Mouse (Mus musculus) myocyte (in vitro differentiated cells): Measurements from ENCODE around the gene Stip1. TPM values are rescaled to one million over a fixed set of nuclear protein-coding genes. Genes with fewer than 3 reads are reported as not detected.

ENCODE experiments used
- H3K27me3 ChIP-seq: one replicate; pipeline ENCODE4 v1.6.1; 2011; ENCODE audit not compliant: control insufficient read depth, insufficient read depth, insufficient read length
- H3K36me3 ChIP-seq: one replicate; pipeline ENCODE4 v1.6.1; 2011; ENCODE audit not compliant: control insufficient read depth, insufficient read depth
- H3K4me2 ChIP-seq: one replicate; pipeline ENCODE4 v1.6.1; 2011; ENCODE audit warnings: low read depth, control low read depth
- H3K4me3 ChIP-seq: one replicate; pipeline ENCODE4 v1.5.1; 2011; ENCODE audit warnings: mild to moderate bottlenecking, control low read depth, moderate library complexity
- H3K79me2 ChIP-seq: one replicate; pipeline ENCODE4 v1.6.1; 2011; ENCODE audit not compliant: control insufficient read depth, insufficient read depth
- H3ac ChIP-seq: one replicate; pipeline ENCODE4 v1.6.1; 2011; ENCODE audit not compliant: control insufficient read depth, insufficient read length
- CEBPB ChIP-seq: IDR thresholded peaks from 2 replicates; pipeline ENCODE4 v1.6.1; 2011; ENCODE audit warnings: mild to moderate bottlenecking, moderate library complexity; ENCODE audit not compliant: poor library complexity, insufficient read depth, severe bottlenecking
- E2F4 ChIP-seq: IDR thresholded peaks from one replicate; pipeline ENCODE4 v1.6.1; 2011; ENCODE audit warnings: mild to moderate bottlenecking, control low read depth, moderate library complexity; ENCODE audit not compliant: insufficient read depth
- MAX ChIP-seq: IDR thresholded peaks from one replicate; pipeline ENCODE4 v1.6.1; 2011; ENCODE audit warnings: low read depth, mild to moderate bottlenecking, control low read depth
- MYOD1 ChIP-seq, 3 experiments: IDR thresholded peaks; one replicate each; pipeline ENCODE4 v1.6.1; 2011; ENCODE audit warnings: control low read depth in 2 of 3, low read depth in 2 of 3, mild to moderate bottlenecking in 2 of 3, moderate library complexity in 1 of 3; ENCODE audit not compliant: insufficient read length in 2 of 3, control insufficient read depth in 1 of 3
- MYOG ChIP-seq, 3 experiments: IDR thresholded peaks; one replicate each; pipeline ENCODE4 v1.6.1; 2011; ENCODE audit warnings: control low read depth in 2 of 3, low read depth in 2 of 3, mild to moderate bottlenecking in 2 of 3; ENCODE audit not compliant: insufficient read length in 2 of 3, control insufficient read depth in 1 of 3, insufficient read depth in 1 of 3
- POLR2A ChIP-seq: IDR thresholded peaks from one replicate; pipeline ENCODE4 v1.6.1; 2011; ENCODE audit warnings: low read depth, mild to moderate bottlenecking, control low read depth, moderate library complexity; ENCODE audit not compliant: insufficient read length
- POLR2AphosphoS2 ChIP-seq: IDR thresholded peaks from one replicate; pipeline ENCODE4 v1.6.1; 2011; ENCODE audit warnings: low read depth, control low read depth; ENCODE audit not compliant: insufficient read length
- REST ChIP-seq: IDR thresholded peaks from one replicate; pipeline ENCODE4 v1.6.1; 2011; ENCODE audit warnings: mild to moderate bottlenecking, control low read depth, moderate library complexity; ENCODE audit not compliant: insufficient read depth, insufficient read length
- SRF ChIP-seq: IDR thresholded peaks from one replicate; pipeline ENCODE4 v1.6.1; 2011; ENCODE audit warnings: low read depth; ENCODE audit not compliant: control insufficient read depth, insufficient read length
- TCF12 ChIP-seq: IDR thresholded peaks from one replicate; pipeline ENCODE4 v1.6.1; 2011; ENCODE audit warnings: mild to moderate bottlenecking, control low read depth; ENCODE audit not compliant: poor library complexity, insufficient read depth, severe bottlenecking
- TCF3 ChIP-seq: IDR thresholded peaks from one replicate; pipeline ENCODE4 v1.6.1; 2011; ENCODE audit warnings: low read depth, control low read depth; ENCODE audit not compliant: insufficient read length
- USF1 ChIP-seq: IDR thresholded peaks from one replicate; pipeline ENCODE4 v1.6.1; 2011; ENCODE audit warnings: low read depth, mild to moderate bottlenecking, control low read depth, moderate library complexity
- polyA plus RNA-seq: library from polyadenylated mRNA; unstranded; fragments of >200 nt; fragmentation: generic; extraction: Trizol; gene quantifications from one replicate; pipeline ENCODE4 v1.2.1, GENCODE M21; 2012; ENCODE audit warnings: missing spikeins

The Stip1 gene
- polyA plus RNA-seq, 1 experiment, result 223 TPM

DNA sequence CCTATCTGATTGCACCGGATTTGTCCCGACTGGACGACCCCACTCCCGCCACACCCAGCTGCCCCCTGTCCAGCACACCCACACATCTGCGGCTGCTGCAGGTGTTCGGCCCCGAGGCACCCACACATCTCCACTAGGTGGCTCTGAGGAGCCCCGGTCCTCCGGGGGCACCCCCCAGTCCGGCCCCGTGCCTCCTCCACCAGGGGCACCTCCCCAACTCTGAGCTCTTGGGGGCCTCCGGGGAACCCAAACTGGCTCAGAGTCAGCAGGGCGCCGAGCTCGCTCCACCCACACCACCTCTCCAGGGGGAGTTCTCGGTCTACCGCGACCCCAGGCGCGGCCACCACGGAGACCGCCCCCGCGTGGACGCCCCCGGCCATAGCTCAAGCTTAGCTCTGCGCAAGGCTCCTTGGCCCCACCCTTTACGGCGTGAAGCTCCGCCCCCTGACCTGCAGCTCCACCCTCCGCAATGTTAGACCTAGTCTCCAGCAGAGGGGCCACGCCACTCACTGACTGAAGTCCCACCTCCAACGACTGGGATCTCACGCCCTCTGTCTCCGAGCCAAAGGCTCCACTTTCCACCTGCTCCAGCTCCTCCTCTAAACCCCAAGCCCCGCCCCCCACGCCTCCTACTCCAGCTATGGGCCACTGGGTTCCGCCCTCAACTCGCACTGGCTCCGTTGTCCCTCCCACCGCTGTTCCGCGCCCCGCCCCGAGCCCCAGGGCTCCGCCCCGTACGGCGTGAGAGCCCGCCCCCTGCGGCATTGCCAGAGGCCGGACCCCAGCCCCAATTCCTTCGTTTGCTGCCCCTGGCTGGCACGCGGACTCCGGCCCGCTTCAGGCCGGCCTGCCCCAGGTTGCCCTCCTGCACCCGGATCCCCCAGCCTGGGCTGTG, 60.0 kb downstream of the Stip1 start:
- TF ChIP-seq MYOD1 (IDR thresholded peaks at IDR 0.05; ENCODE audit: control insufficient read depth in 1 of 3, insufficient read length in 2 of 3, low read depth in 2 of 3) (peak in 2 of 3 experiments; percentile 58 to 72), POLR2AphosphoS2 (peak; percentile 85), E2F4 (no peak), TCF12 (no peak), POLR2A (peak; percentile 62), CEBPB (no peak), USF1 (no peak), TCF3 (peak; percentile 10), SRF (no peak), REST (no peak), MYOG (IDR thresholded peaks at IDR 0.05; ENCODE audit: control insufficient read depth in 1 of 3, insufficient read depth in 1 of 3, insufficient read length in 2 of 3, low read depth in 2 of 3) (peak; percentile 22 to 69 (median 46))
- peak overlapping the region; percentile 100 for H3K4me2 ChIP-seq
- peaks cover 14% of the 10 kb centered on the region for H3K36me3 ChIP-seq
- H3K4me3 ChIP-seq, result peak overlapping the region; percentile 83
- peak overlapping the region; percentile 50 for H3ac ChIP-seq
- no peaks in the 10 kb centered on the region for H3K27me3 ChIP-seq
- H3K79me2 ChIP-seq, result peaks cover 46% of the 10 kb centered on the region

- Histone ChIP-seq H3K4me2 (peak overlapping the region; percentile 100), H3ac (peak overlapping the region; percentile 50), H3K36me3 (peaks cover 11% of the 10 kb centered on the region), H3K27me3 (no peaks in the 10 kb centered on the region), H3K4me3 (peak overlapping the region; percentile 83), H3K79me2 (peaks cover 46% of the 10 kb centered on the region)
- TF ChIP-seq POLR2AphosphoS2 (peak; percentile 89), REST (no peak)
Observed at GRCm38 (mm10) chr19:6979001-6979479, 60.7 kb downstream of the Stip1 start.

DNA sequence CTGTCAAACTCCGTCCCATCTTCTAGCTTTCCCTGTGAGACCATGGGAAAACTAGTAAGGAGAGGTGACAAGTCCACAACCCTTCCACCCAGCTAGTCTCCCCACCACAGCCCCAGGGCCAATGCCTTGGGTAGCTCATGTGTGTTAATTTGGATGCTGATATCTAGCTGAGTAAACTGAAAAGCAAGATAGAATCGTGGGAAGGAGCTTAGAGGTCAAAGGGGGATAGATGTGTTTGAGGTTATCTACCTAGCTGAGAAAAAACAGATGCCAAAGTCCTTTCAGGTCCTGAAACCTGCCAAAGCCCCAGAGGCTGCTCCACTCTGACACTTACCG, 61.2 kb downstream of the Stip1 start:
- no peaks in the 10 kb centered on the region for H3K27me3 ChIP-seq
- H3K79me2 ChIP-seq, result peaks cover 46% of the 10 kb centered on the region
- no peak overlapping the region for H3ac ChIP-seq
- peak overlapping the region; percentile 83 for H3K4me3 ChIP-seq
- H3K36me3 ChIP-seq, result peaks cover 7% of the 10 kb centered on the region
- peak overlapping the region; percentile 100 for H3K4me2 ChIP-seq
- TF ChIP-seq MYOG (IDR thresholded peaks at IDR 0.05; ENCODE audit: control insufficient read depth in 1 of 3, insufficient read depth in 1 of 3, insufficient read length in 2 of 3, low read depth in 2 of 3) (no peak), TCF12 (no peak), USF1 (no peak), SRF (no peak), CEBPB (no peak), POLR2A (no peak), MAX (no peak), TCF3 (no peak), REST (no peak), POLR2AphosphoS2 (no peak), E2F4 (no peak), MYOD1 (IDR thresholded peaks at IDR 0.05; ENCODE audit: control insufficient read depth in 1 of 3, insufficient read length in 2 of 3, low read depth in 2 of 3) (no peak)

DNA sequence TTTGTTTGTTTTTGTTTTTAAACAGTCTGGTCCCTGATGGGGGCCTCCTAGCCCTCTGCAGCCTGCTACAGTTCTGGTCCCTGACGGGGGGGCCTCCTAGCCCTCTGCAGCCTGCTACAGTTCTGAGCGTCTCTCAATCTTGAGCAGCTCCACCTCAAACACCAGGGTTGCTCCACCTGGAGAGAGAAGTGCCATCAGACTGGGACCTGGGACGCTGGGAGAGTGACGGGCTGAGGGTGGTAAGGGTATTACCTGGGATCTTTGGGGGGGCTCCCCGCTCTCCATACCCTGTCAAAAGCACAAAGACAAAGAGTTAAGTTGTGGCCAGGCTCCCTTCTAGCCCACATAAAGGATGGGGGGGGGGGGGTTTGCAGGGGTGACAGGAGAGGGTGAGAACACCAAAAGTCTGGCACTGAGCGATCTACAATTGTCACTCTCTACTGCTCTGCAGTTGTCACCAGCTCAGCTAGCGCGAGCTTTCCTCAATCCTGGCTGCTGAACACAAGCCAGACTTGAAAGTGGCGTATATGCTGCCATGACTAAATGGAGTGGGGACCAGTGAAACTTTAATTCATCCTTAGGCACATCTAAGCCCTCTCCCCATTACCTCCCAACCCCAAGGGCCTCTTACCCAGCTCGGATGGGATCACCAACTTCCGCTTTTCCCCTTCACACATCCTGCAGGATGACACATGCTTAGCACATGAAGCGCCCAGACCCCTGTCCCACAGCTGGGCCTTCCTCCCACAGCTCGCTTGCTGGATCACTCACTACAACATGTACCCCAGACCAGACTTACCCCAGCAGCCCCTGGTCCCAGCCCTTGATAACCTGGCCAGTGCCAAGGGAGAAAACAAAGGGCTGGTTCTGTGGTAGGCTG, 61.8 kb downstream of the Stip1 start:
- Histone ChIP-seq H3K4me3 (peak overlapping the region; percentile 83), H3K27me3 (no peaks in the 10 kb centered on the region), H3K79me2 (peaks cover 46% of the 10 kb centered on the region), H3ac (peak overlapping the region; percentile 88), H3K36me3 (peaks cover 6% of the 10 kb centered on the region), H3K4me2 (peak overlapping the region; percentile 100)
- TF ChIP-seq CEBPB, result no peak
- peak; percentile 50 for TF ChIP-seq POLR2AphosphoS2
